Mouse (Mus musculus) kidney, postnatal 0 days (tissue): Measurements from ENCODE around the gene Rbks. TPM values are rescaled to one million over a fixed set of nuclear protein-coding genes. Genes with fewer than 3 reads are reported as not detected.

Source experiments
- ATAC-seq: fragments of 200-750 bp; cut with Nextera tagmentation; replicated peaks from 2 replicates; pipeline ENCODE4 v1.8.0; 2017; ENCODE audit warnings: low read depth, moderate number of reproducible peaks, moderate TSS enrichment, moderate library complexity; ENCODE audit not compliant: low FRiP score
- DNase-seq: peaks from one replicate; pipeline ENCODE4 v3.0.0-alpha.2; 2016; ENCODE audit warnings: low spot score
- H3K27ac ChIP-seq: fragments of 300-500 bp; sonication (generic); 2 replicates; pipeline ENCODE4 v1.5.1; 2014; ENCODE audit warnings: mild to moderate bottlenecking
- H3K27me3 ChIP-seq: fragments of 300-500 bp; sonication (generic); 2 replicates; pipeline ENCODE4 v1.6.1; 2014; ENCODE audit warnings: low read length, mixed read lengths; ENCODE audit not compliant: insufficient read depth
- H3K36me3 ChIP-seq: fragments of 300-500 bp; sonication (generic); 2 replicates; pipeline ENCODE4 v1.6.1; 2014; ENCODE audit warnings: low read length, mixed read lengths; ENCODE audit not compliant: insufficient read depth
- H3K4me1 ChIP-seq: fragments of 300-500 bp; sonication (generic); replicated peaks from 2 replicates; pipeline ENCODE4 v1.6.1; 2014; ENCODE audit warnings: antibody characterized with exemption, low read length, mixed read lengths; ENCODE audit not compliant: insufficient read depth
- H3K4me2 ChIP-seq: fragments of 300-500 bp; sonication (generic); 2 replicates; pipeline ENCODE4 v1.6.1; 2014; ENCODE audit warnings: mild to moderate bottlenecking, low read length, moderate library complexity, mixed read lengths
- H3K4me3 ChIP-seq: fragments of 300-500 bp; sonication (generic); replicated peaks from 2 replicates; pipeline ENCODE4 v1.5.1; 2014; ENCODE audit warnings: low read depth, low read length
- H3K9ac ChIP-seq: fragments of 300-500 bp; sonication (generic); 2 replicates; pipeline ENCODE4 v1.6.1; 2014; ENCODE audit warnings: low read depth, low read length
- H3K9me3 ChIP-seq: fragments of 300-500 bp; sonication (generic); replicated peaks from 2 replicates; pipeline ENCODE4 v1.6.1; 2016; ENCODE audit warnings: low read length, inconsistent platforms, mixed read lengths
- CTCF ChIP-seq: IDR thresholded peaks from 2 replicates; pipeline ENCODE4 v1.5.1; 2016; ENCODE audit warnings: antibody characterized with exemption, low read depth, mild to moderate bottlenecking, moderate library complexity
- WGBS: fragments of 180-500 bp; shearing (Covaris S2); extraction: QIAGEN DNeasy Blood & Tissue Kit; methylation state at CpG from one replicate; pipeline ENCODE4 v1.1.7; 2014; 5-methylcytosine and 5-hydroxymethylcytosine counted together
- polyA plus RNA-seq: library from polyadenylated mRNA; unstranded; fragments of >200 nt; fragmentation: Nextera tagmentation; extraction: Ambion mirVana; gene quantifications from 2 replicates; pipeline ENCODE4 v1.2.1, GENCODE M21; 2015

The Rbks gene
- polyA plus RNA-seq, 1 experiment from 2014 or later, result 12.5 TPM

DNA sequence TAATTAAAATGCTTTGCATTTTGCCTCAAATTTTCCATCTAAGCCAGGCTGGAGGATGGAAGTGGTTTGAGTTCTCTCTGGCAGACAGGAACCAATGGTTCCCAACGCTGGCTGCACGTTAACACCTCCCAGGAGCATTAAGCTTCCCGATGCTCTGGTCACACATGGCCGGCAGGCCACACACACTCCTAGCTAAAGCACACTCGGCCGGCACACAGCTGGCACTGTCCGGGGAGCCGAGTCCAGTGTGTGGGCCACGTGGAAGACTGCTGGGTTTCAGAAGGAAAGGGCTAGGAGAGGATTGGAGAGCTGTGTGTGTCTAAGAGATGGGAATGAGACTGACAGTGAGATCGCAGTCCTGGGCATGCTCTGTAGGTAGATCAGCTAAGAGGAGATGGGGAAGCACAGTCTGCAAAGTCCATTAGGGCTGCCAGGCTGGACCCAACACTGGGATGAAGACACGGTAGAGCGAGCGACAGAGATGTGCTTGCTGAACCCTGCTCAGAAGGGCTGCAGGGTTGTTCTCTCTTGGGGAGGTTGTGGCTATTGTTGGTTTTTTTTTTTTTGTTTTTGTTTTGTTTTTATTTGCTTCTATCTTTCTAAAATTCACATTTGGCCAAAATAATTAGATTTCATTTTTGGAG lies 29.0 kb downstream of the Rbks start:
- Histone ChIP-seq H3K4me1 (no peaks in the 10 kb centered on the region), H3K9ac (no peak overlapping the region), H3K9me3 (no peaks in the 10 kb centered on the region), H3K4me3 (no peak overlapping the region), H3K27ac (no peak overlapping the region), H3K4me2 (no peak overlapping the region), H3K36me3 (no peaks in the 10 kb centered on the region), H3K27me3 (no peaks in the 10 kb centered on the region)
- WGBS, result 48% methylated on average over 13 of the region's 13 CpGs
- no peak for TF ChIP-seq CTCF
- DNase-seq (peak; percentile 32), ATAC-seq (no peak)

DNA sequence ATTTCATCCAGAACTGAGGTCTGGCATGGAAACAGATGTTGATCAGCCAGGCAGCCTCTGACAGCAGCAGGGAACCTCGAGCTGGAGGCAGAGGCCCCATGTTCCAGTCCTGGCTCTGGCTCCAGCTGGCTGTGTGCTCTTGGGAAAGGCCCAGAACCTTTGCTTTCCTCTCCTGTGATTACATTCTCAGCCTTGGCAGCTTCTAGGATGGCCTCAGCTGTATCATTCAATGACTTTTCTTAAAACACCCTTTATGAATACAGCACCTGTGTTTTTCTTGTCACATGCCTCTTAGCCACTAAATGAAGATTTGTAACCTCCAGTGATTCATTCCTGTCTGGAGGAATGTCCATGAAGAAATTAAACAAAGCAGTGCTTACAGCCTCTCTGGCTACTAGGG lies 31.3 kb downstream of the Rbks start:
- Histone ChIP-seq H3K9me3 (no peaks in the 10 kb centered on the region), H3K27me3 (no peaks in the 10 kb centered on the region), H3K4me1 (no peaks in the 10 kb centered on the region), H3K9ac (no peak overlapping the region), H3K27ac (no peak overlapping the region), H3K4me2 (no peak overlapping the region), H3K36me3 (no peaks in the 10 kb centered on the region), H3K4me3 (no peak overlapping the region)
- WGBS, result 13% methylated on average over 1 of the region's 1 CpGs
- TF ChIP-seq CTCF, result no peak
- ATAC-seq (no peak), DNase-seq (no peak)

DNA sequence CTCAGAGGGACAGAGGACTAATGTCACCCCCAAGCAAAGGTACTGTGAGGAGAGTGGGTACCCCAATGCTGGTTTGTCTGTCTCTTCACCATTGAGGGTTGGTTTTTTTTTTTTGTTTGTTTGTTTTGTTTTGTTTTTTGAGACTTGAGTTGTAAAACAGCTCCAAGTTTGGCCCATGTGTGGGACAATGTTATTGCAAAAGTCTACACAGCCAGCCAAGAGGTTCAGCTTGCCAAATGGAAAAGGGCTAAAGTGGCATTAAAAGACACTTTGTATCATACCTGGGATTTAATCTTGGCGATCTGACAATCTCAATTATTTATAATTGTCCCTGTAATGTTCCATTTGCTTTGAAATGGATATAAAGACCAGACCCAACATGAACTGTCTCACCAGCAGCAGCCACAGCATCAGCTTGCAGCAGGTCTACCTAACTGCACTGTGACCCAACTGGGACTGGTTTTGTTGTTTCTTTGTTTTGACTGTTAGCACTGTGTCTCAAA lies 41.7 kb downstream of the Rbks start:
- TF ChIP-seq CTCF, result no peak
- Histone ChIP-seq H3K4me1 (no peaks in the 10 kb centered on the region), H3K9me3 (no peaks in the 10 kb centered on the region), H3K9ac (no peak overlapping the region), H3K27ac (no peak overlapping the region), H3K4me3 (no peak overlapping the region), H3K36me3 (0 out of 2 replicates have a peak, but pooled peaks cover 2% of the 10 kb centered on the region), H3K27me3 (no peaks in the 10 kb centered on the region), H3K4me2 (no peak overlapping the region)
- WGBS, result 87% methylated on average over 1 of the region's 1 CpGs
- DNase-seq, result no peak
- no peak for ATAC-seq

DNA sequence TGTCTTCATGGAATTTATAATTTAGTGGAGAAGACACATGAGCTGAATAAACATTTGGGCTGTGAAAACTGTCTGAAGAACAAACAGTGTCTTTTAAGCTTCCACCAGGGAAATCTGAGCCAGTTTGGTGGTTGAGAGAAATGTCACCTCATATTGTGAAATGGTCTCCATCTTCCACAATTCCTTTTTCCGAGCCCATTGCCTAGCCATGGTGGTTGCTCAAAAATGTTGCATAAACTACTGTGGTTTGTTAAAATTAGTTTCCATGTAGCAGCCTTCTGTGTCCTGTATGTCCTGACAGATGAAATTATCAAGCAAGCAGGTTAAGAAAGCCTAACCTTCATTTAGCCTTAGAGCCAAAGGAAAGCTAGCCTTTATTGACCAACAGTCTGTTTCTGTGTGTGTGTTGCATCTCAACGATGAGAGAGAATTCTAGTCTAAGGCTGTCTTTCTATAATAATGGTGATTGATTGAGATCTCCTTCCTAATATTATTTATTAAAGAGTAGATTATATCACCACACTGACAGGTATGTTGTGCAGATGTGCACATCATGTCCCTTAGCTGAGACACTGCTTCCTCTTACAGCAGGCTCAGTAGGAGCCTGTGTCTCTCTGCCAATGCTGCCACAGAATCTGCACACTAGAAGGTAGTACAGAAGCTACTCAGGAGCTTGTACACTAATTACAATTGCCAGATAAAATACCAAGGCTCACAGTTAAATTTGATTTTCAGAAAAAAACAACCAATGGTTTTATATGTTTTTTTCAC lies 46.7 kb downstream of the Rbks start:
- H3K27me3 ChIP-seq, result no peaks in the 10 kb centered on the region
- H3K4me1 ChIP-seq, result no peaks in the 10 kb centered on the region
- 86% methylated on average over 2 of the region's 2 CpGs for WGBS
- ATAC-seq (no peak), DNase-seq (no peak)
- H3K4me2 ChIP-seq, result no peak overlapping the region
- no peak overlapping the region for H3K27ac ChIP-seq
- H3K36me3 ChIP-seq, result 0 out of 2 replicates have a peak, but pooled peaks cover 2% of the 10 kb centered on the region
- H3K9ac ChIP-seq, result no peak overlapping the region
- TF ChIP-seq CTCF, result no peak
- H3K9me3 ChIP-seq, result no peaks in the 10 kb centered on the region
- no peak overlapping the region for H3K4me3 ChIP-seq

DNA sequence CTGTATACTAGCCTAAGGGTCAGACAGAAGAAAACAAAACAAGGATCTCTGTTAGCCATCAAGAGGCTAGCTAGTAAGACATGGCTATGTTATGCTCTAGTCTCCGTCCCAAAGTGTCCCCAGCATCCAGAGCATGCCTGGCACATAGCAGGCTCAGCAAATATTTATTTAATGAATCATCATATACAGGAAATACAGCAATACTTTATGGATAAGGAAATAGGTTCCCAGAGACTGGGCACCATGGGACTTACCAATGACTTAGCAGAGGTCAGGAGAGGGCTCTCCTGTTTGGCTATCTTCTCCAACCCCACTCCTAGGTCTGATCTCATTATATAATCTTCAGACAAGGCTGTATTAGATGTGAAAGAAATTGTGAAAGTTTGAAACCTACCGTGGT lies 50.1 kb downstream of the Rbks start:
- Histone ChIP-seq H3K9ac (no peak overlapping the region), H3K27me3 (no peaks in the 10 kb centered on the region), H3K9me3 (no peaks in the 10 kb centered on the region), H3K4me3 (no peak overlapping the region), H3K4me2 (no peak overlapping the region), H3K36me3 (no peaks in the 10 kb centered on the region), H3K27ac (no peak overlapping the region), H3K4me1 (no peaks in the 10 kb centered on the region)
- DNase-seq (no peak), ATAC-seq (no peak)
- no peak for TF ChIP-seq CTCF
- WGBS, result 78% methylated on average over 2 of the region's 2 CpGs

DNA sequence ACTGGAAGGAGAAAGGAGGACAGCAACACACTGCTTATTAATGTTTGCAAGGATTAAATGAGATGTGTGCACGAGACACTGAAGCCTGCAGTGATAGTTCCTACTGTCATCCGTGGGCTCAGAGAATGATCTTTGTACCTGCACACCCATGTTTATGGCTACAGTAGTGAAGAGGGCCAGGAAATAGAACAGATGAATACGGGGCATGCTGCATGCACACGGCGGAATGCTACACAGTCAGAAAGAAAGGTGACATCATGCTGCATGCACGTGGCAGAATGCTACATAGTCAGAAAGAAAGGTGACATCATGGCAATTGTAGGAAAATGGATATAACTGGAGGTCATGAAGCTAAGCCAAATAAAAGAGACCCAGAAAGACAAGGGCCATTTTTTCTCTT lies 50.9 kb downstream of the Rbks start:
- WGBS, result 82% methylated on average over 6 of the region's 6 CpGs
- no peak for ATAC-seq

More for the DNA sequence above, 50.9 kb downstream of the Rbks start:
- Histone ChIP-seq H3K4me1 (no peaks in the 10 kb centered on the region), H3K9me3 (no peaks in the 10 kb centered on the region), H3K27me3 (no peaks in the 10 kb centered on the region), H3K4me2 (no peak overlapping the region), H3K27ac (no peak overlapping the region), H3K9ac (no peak overlapping the region), H3K4me3 (no peak overlapping the region), H3K36me3 (no peaks in the 10 kb centered on the region)
- no peak for TF ChIP-seq CTCF
- DNase-seq, result no peak
